Mouse (Mus musculus) gastrocnemius, adult 18-20 months (tissue): ENCODE data around the gene Pabpn1l. TPM values are rescaled to one million over a fixed set of nuclear protein-coding genes. Genes with fewer than 3 reads are reported as not detected.

Experiments used
- DNase-seq: peaks from one replicate; pipeline ENCODE4 v3.0.0; 2021; ENCODE audit warnings: low spot score
- long read RNA-seq, 2 experiments: library from polyadenylated mRNA; stranded (forward); transcript quantifications; one replicate each; pipeline ENCODE4 v2.0.0; 2021
- total RNA-seq, 2 experiments: library from RNA; stranded (reverse); gene quantifications; 2 replicates each; pipeline ENCODE4 v1.2.3; 2021

Gene Pabpn1l
- total RNA-seq = not detected
- long read RNA-seq, experiment 1 = 0 reads
- long read RNA-seq, experiment 2 = 0 reads

- no peak for DNase-seq
These were observed at the start of gene Pabpn1l for GRCm38 (mm10) chr8:122622727-122623126. Gene Pabpn1l (minus strand): TSS chr8:122622739.

- DNase-seq = no peak
These were observed 49.4 kb upstream of the Pabpn1l start for GRCm38 (mm10) chr8:122671894-122672293.

GRCm38 (mm10) chr8:122670718-122671117, 48.2 kb upstream of the Pabpn1l start:
- no peak for DNase-seq

- DNase-seq = no peak
These were observed 47.5 kb upstream of the Pabpn1l start for GRCm38 (mm10) chr8:122670001-122670400.

GRCm38 (mm10) chr8:122669370-122669769, 46.8 kb upstream of the Pabpn1l start:
- DNase-seq = no peak

- no peak for DNase-seq
These were observed 45.3 kb upstream of the Pabpn1l start for GRCm38 (mm10) chr8:122667854-122668253.

GRCm38 (mm10) chr8:122666827-122667226, 44.3 kb upstream of the Pabpn1l start:
- no peak for DNase-seq

GRCm38 (mm10) chr8:122666338-122666764, 43.8 kb upstream of the Pabpn1l start:
- DNase-seq = no peak

GRCm38 (mm10) chr8:122665667-122666316, 43.3 kb upstream of the Pabpn1l start:
- no peak for DNase-seq

- DNase-seq = peak; percentile 61
These were observed 42.7 kb upstream of the Pabpn1l start for GRCm38 (mm10) chr8:122665221-122665620.

GRCm38 (mm10) chr8:122663670-122664069, 41.1 kb upstream of the Pabpn1l start:
- DNase-seq = no peak

GRCm38 (mm10) chr8:122663106-122663505, 40.6 kb upstream of the Pabpn1l start:
- no peak for DNase-seq

GRCm38 (mm10) chr8:122661894-122662293, 39.4 kb upstream of the Pabpn1l start:
- no peak for DNase-seq

GRCm38 (mm10) chr8:122661138-122661537, 38.6 kb upstream of the Pabpn1l start:
- DNase-seq = peak; percentile 75

- no peak for DNase-seq
These were observed 37.5 kb upstream of the Pabpn1l start for GRCm38 (mm10) chr8:122660022-122660421.

GRCm38 (mm10) chr8:122658807-122659160, 36.2 kb upstream of the Pabpn1l start:
- DNase-seq = no peak

GRCm38 (mm10) chr8:122658149-122658806, 35.7 kb upstream of the Pabpn1l start:
- no peak for DNase-seq

- DNase-seq = no peak
These were observed 33.8 kb upstream of the Pabpn1l start for GRCm38 (mm10) chr8:122656056-122656999.

GRCm38 (mm10) chr8:122654768-122655167, 32.2 kb upstream of the Pabpn1l start:
- DNase-seq = no peak

- DNase-seq = no peak
These were observed 30.1 kb upstream of the Pabpn1l start for GRCm38 (mm10) chr8:122652643-122653042.

- peak; percentile 88 for DNase-seq
These were observed 28.9 kb upstream of the Pabpn1l start for GRCm38 (mm10) chr8:122651326-122651921.
